Mouse (Mus musculus) kidney, postnatal 36 days (tissue): ENCODE results near the gene Rps6kb2.

ENCODE experiments used
- DNase-seq, 2 experiments: peaks; one replicate each; pipeline ENCODE4 v3.0.0; 2021 to 2022; ENCODE audit warnings: mixed read lengths in 2 of 2

Rps6kb2 gene

GRCm38 (mm10) chr19:4113806-4114230, 49.3 kb downstream of the Rps6kb2 start:
- peak; percentile 56 to 64 for DNase-seq

- peak; percentile 91 to 92 for DNase-seq
Observed at GRCm38 (mm10) chr19:4113186-4113805, 49.9 kb downstream of the Rps6kb2 start.

- no peak for DNase-seq
Observed at GRCm38 (mm10) chr19:4112063-4112960, 50.8 kb downstream of the Rps6kb2 start.

DNA sequence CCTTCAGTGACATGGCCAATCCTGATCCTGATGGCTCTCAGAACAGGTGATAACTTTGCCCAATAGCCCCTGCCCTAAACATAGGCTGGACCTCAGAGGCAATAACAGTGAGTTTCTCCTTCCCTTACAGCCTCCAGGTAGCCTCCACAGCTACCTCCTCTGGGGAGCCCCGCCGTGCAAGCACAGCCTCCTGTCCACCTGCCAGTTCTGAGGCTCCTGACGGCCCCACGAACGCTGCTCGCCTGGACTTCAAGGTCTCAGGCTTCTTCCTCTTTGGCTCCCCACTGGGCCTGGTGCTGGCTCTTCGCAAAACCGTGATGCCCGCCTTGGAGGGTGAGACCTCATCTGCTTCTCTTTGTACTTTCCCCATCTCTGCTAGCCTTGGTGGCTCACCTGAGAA, 54.6 kb downstream of the Rps6kb2 start:
- DNase-seq: no peak

GRCm38 (mm10) chr19:4106654-4107053, 56.5 kb downstream of the Rps6kb2 start:
- DNase-seq: peak; percentile 23 to 52

- no peak for DNase-seq
Observed at GRCm38 (mm10) chr19:4104675-4105194, 58.4 kb downstream of the Rps6kb2 start.
